In the genomic region with DNA sequence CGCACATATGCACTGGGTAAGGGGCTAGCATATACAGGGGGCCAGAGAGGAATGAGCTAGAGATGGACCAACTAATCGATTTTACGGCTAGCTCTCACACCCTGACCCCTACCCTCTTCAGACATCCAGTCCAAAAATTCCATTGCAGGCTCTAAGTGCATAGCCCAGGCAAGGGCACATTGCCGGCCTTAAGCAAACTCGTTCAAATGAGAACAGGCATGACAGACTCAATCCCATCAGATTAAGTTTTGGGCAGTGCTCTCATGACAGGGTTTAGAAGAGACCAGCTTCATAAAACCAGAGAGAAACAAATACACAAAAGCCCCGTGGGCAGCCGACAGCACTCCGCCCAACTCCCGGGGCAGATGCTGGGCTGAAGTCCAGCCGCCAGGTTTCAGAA, we compare ENCODE assay signal across 23 mouse cellular contexts. TPM values are rescaled to one million over a fixed set of nuclear protein-coding genes. Genes with fewer than 3 reads are reported as not detected.
DNase-seq lines count a peak whose midpoint lies in the region; ATAC-seq and TF ChIP-seq lines count a peak whose summit lies in the region.
"Had no signal": no experiment of that assay in that cellular context is flagged by ENCODE, and none has a peak within 500 bp of the region (broad histone marks: within the 10 kb centered on the region; RNA-seq: fewer than 3 reads in every experiment).

No protein-coding gene starts in this region.

- intact Hi-C loops in heart, postnatal 36 days (cut with DNase I) = no loop called here

- H3K4me2 ChIP-seq in heart, embryonic 12.5 days = peak overlapping the region; percentile 53
- no peak overlapping the region for H3K4me2 ChIP-seq in hindbrain, embryonic 13.5 days
- no peak overlapping the region for H3K4me2 ChIP-seq in hindbrain, embryonic 16.5 days (ENCODE audit: low read length)
- no peak overlapping the region for H3K4me2 ChIP-seq in liver, postnatal 0 days (ENCODE audit: low read depth, low read length)
- H3K4me2 ChIP-seq: forebrain, embryonic 12.5 days; hindbrain, embryonic 15.5 days; liver, embryonic 11.5 days; midbrain, embryonic 12.5 days had no signal

- H3K4me1 ChIP-seq in heart, embryonic 12.5 days (replicated peaks) = peaks cover 76% of the 10 kb centered on the region
- H3K4me1 ChIP-seq in hindbrain, embryonic 13.5 days (replicated peaks) = peaks cover 68% of the 10 kb centered on the region
- peaks cover 10% of the 10 kb centered on the region for H3K4me1 ChIP-seq in hindbrain, embryonic 16.5 days (ENCODE audit: control insufficient read depth, insufficient read depth, low read depth, low read length)
- peaks cover 40% of the 10 kb centered on the region for H3K4me1 ChIP-seq in embryonic fibroblast, embryonic 13.5 days (ENCODE audit: control insufficient read depth, insufficient read depth, low read length)
- no peaks in the 10 kb centered on the region for H3K4me1 ChIP-seq in liver, postnatal 0 days (ENCODE audit: insufficient read depth)

- TF ChIP-seq POLR2A in embryonic fibroblast, embryonic 13.5 days (IDR thresholded peaks at IDR 0.05; ENCODE audit: low read depth, low read length) = no peak

- 71% methylated on average over 10 of the region's 10 CpGs for WGBS in heart, embryonic 12.5 days
- WGBS in hindbrain, embryonic 13.5 days = 72% methylated on average over 10 of the region's 10 CpGs
- 66% methylated on average over 10 of the region's 10 CpGs for WGBS in hindbrain, embryonic 16.5 days
- WGBS in liver, postnatal 0 days (ENCODE audit: insufficient replicate concordance) = 70% methylated on average over 10 of the region's 10 CpGs

- no peak for ATAC-seq in heart, embryonic 12.5 days (ENCODE audit: insufficient number of reproducible peaks, low FRiP score)
- no peak for ATAC-seq in hindbrain, embryonic 13.5 days (ENCODE audit: low FRiP score)
- no peak for ATAC-seq in hindbrain, embryonic 16.5 days
- ATAC-seq in liver, postnatal 0 days = no peak
- ATAC-seq: intestine, postnatal 0 days; Patski had no signal

- no peak overlapping the region for H3K4me3 ChIP-seq in heart, embryonic 12.5 days
- no peak overlapping the region for H3K4me3 ChIP-seq in hindbrain, embryonic 13.5 days
- no peak overlapping the region for H3K4me3 ChIP-seq in hindbrain, embryonic 16.5 days (ENCODE audit: low read length)
- H3K4me3 ChIP-seq in embryonic fibroblast, embryonic 13.5 days (ENCODE audit: insufficient read depth, low read length) = no peak overlapping the region
- no peak overlapping the region for H3K4me3 ChIP-seq in liver, postnatal 0 days (ENCODE audit: low read depth, low read length)
- H3K4me3 ChIP-seq: forebrain, embryonic 12.5 days; hindbrain, embryonic 15.5 days; midbrain, embryonic 12.5 days had no signal

- no peaks in the 10 kb centered on the region for H3K27me3 ChIP-seq in heart, embryonic 12.5 days (replicated peaks)
- no peaks in the 10 kb centered on the region for H3K27me3 ChIP-seq in hindbrain, embryonic 13.5 days
- H3K27me3 ChIP-seq in hindbrain, embryonic 16.5 days (replicated peaks; ENCODE audit: control insufficient read depth, insufficient read depth, low read length) = no peaks in the 10 kb centered on the region
- no peaks in the 10 kb centered on the region for H3K27me3 ChIP-seq in liver, postnatal 0 days (ENCODE audit: insufficient read depth, low read length)
- H3K27me3 ChIP-seq: forebrain, embryonic 12.5 days; hindbrain, embryonic 15.5 days; midbrain, embryonic 12.5 days; Patski had no signal

- no peak for DNase-seq in heart, postnatal 36 days
- peak; percentile 55 for DNase-seq in adipocyte (ENCODE audit: low spot score)
- no peak for DNase-seq in liver, postnatal 0 days
- DNase-seq: adrenal gland, postnatal 14 days; cerebellum, adult 18-20 months; cerebellum, postnatal 25 days; embryo, embryonic 11 days; gastrocnemius, postnatal 25 days; lung, adult 2 months; right cerebral cortex, postnatal 14 days; thymus, adult 18-20 months; thymus, postnatal 4 days had no signal

- 0 out of 2 replicates have a peak overlapping the region, but pooled peaks have one; percentile 58 for H3K9ac ChIP-seq in heart, embryonic 12.5 days
- H3K9ac ChIP-seq in hindbrain, embryonic 13.5 days = no peak overlapping the region
- no peak overlapping the region for H3K9ac ChIP-seq in hindbrain, embryonic 16.5 days (ENCODE audit: low read depth, low read length)
- no peak overlapping the region for H3K9ac ChIP-seq in liver, postnatal 0 days (replicated peaks)
- H3K9ac ChIP-seq: hindbrain, embryonic 15.5 days; midbrain, embryonic 12.5 days had no signal

- H3K36me3 ChIP-seq in heart, embryonic 12.5 days = peaks cover 3% of the 10 kb centered on the region; the same call in 1 of the 2 replicates
- H3K36me3 ChIP-seq in hindbrain, embryonic 13.5 days = no peaks in the 10 kb centered on the region
- H3K36me3 ChIP-seq in hindbrain, embryonic 16.5 days (ENCODE audit: control insufficient read depth, insufficient read depth, low read length) = no peaks in the 10 kb centered on the region
- H3K36me3 ChIP-seq in liver, postnatal 0 days (replicated peaks; ENCODE audit: insufficient read depth, low read length) = no peaks in the 10 kb centered on the region
- H3K36me3 ChIP-seq: forebrain, embryonic 12.5 days; hindbrain, embryonic 15.5 days; midbrain, embryonic 12.5 days had no signal

- H3K9me3 ChIP-seq in heart, embryonic 12.5 days (replicated peaks) = no peaks in the 10 kb centered on the region
- no peaks in the 10 kb centered on the region for H3K9me3 ChIP-seq in hindbrain, embryonic 13.5 days
- H3K9me3 ChIP-seq in hindbrain, embryonic 16.5 days (ENCODE audit: control insufficient read depth, low read length) = no peaks in the 10 kb centered on the region
- no peaks in the 10 kb centered on the region for H3K9me3 ChIP-seq in liver, postnatal 0 days (ENCODE audit: low read length)
- H3K9me3 ChIP-seq: forebrain, embryonic 12.5 days; hindbrain, embryonic 15.5 days; midbrain, embryonic 12.5 days had no signal

- TF ChIP-seq EP300 in liver, postnatal 0 days (IDR thresholded peaks at IDR 0.05; ENCODE audit: low read depth) = no peak

- H3K27ac ChIP-seq in heart, embryonic 12.5 days (ENCODE audit: poor library complexity, severe bottlenecking) = peak overlapping the region; percentile 92
- 0 out of 2 replicates have a peak overlapping the region, but pooled peaks have one; percentile 30 for H3K27ac ChIP-seq in hindbrain, embryonic 13.5 days
- no peak overlapping the region for H3K27ac ChIP-seq in hindbrain, embryonic 16.5 days (ENCODE audit: low read depth, low read length)
- peak overlapping the region; percentile 60 for H3K27ac ChIP-seq in embryonic fibroblast, embryonic 13.5 days (ENCODE audit: insufficient read depth, low read length)
- no peak overlapping the region for H3K27ac ChIP-seq in liver, postnatal 0 days (ENCODE audit: low read depth)
- H3K27ac ChIP-seq: forebrain, embryonic 12.5 days; hindbrain, embryonic 15.5 days had no signal

- TF ChIP-seq CTCF in embryonic fibroblast, embryonic 13.5 days (IDR thresholded peaks at IDR 0.05; ENCODE audit: borderline replicate concordance, insufficient read depth, low read length) = no peak
- TF ChIP-seq CTCF in liver, postnatal 0 days (IDR thresholded peaks at IDR 0.05; ENCODE audit: low read depth) = no peak

RNA-seq across cellular contexts. Expression of gene Mxra7, which starts 5.6 kb away (rescaled TPM):
- polyA plus RNA-seq in heart, embryonic 12.5 days (2016; fragmentation: Nextera tagmentation; extraction: Ambion mirVana) = 24.7 and 27.0 TPM in 2 replicates
- total RNA-seq in heart, postnatal 36 days (2021) = 10 to 100 TPM; 18.1 to 21.1 TPM
- polyA plus RNA-seq in hindbrain, embryonic 13.5 days (2015; fragmentation: Nextera tagmentation; extraction: Ambion mirVana) = 62.6 and 67.2 TPM in 2 replicates
- 33.7 and 37.7 TPM in 2 replicates for polyA plus RNA-seq in hindbrain, embryonic 16.5 days (2015; fragmentation: Nextera tagmentation; extraction: Ambion mirVana)
- polyA plus RNA-seq in embryonic fibroblast, embryonic 13.5 days (2011; ENCODE audit: insufficient read length, low read depth, missing spikeins) = 76.8 and 82.4 TPM in 2 replicates
- 1.4 and 4.0 TPM in 2 replicates for polyA plus RNA-seq in liver, postnatal 0 days (2015; fragmentation: Nextera tagmentation; extraction: Ambion mirVana)
- total RNA-seq: neutrophil, adult 5-6 weeks had no signal

RNA-seq across cellular contexts. Expression of gene Mettl23, which starts 20.9 kb away (rescaled TPM):
- polyA plus RNA-seq in heart, embryonic 12.5 days (2016; fragmentation: Nextera tagmentation; extraction: Ambion mirVana) = 55.5 and 57.4 TPM in 2 replicates
- total RNA-seq in heart, postnatal 36 days (2021) = 10 to 100 TPM; 40.0 to 41.1 TPM
- polyA plus RNA-seq in hindbrain, embryonic 13.5 days (2015; fragmentation: Nextera tagmentation; extraction: Ambion mirVana) = 79.3 and 83.2 TPM in 2 replicates
- 62.6 and 62.8 TPM in 2 replicates for polyA plus RNA-seq in hindbrain, embryonic 16.5 days (2015; fragmentation: Nextera tagmentation; extraction: Ambion mirVana)
- polyA plus RNA-seq in embryonic fibroblast, embryonic 13.5 days (2011; ENCODE audit: insufficient read length, low read depth, missing spikeins) = 20.4 and 22.4 TPM in 2 replicates
- polyA plus RNA-seq in liver, postnatal 0 days (2015; fragmentation: Nextera tagmentation; extraction: Ambion mirVana) = 32.6 and 33.0 TPM in 2 replicates

RNA-seq across cellular contexts. Expression of gene Jmjd6, which starts 21.0 kb away (rescaled TPM):
- polyA plus RNA-seq in heart, embryonic 12.5 days (2016; fragmentation: Nextera tagmentation; extraction: Ambion mirVana) = 76.9 and 77.8 TPM in 2 replicates
- total RNA-seq in heart, postnatal 36 days (2021) = 10 to 100 TPM; 29.5 to 34.9 TPM
- 70.4 and 74.7 TPM in 2 replicates for polyA plus RNA-seq in hindbrain, embryonic 13.5 days (2015; fragmentation: Nextera tagmentation; extraction: Ambion mirVana)
- 67.2 and 70.2 TPM in 2 replicates for polyA plus RNA-seq in hindbrain, embryonic 16.5 days (2015; fragmentation: Nextera tagmentation; extraction: Ambion mirVana)
- 37.1 and 38.7 TPM in 2 replicates for polyA plus RNA-seq in embryonic fibroblast, embryonic 13.5 days (2011; ENCODE audit: insufficient read length, low read depth, missing spikeins)
- polyA plus RNA-seq in liver, postnatal 0 days (2015; fragmentation: Nextera tagmentation; extraction: Ambion mirVana) = 18.5 and 19.0 TPM in 2 replicates

RNA-seq across cellular contexts. Expression of gene Mfsd11, which starts 30.0 kb away (rescaled TPM):
- 37.6 and 39.9 TPM in 2 replicates for polyA plus RNA-seq in heart, embryonic 12.5 days (2016; fragmentation: Nextera tagmentation; extraction: Ambion mirVana)
- total RNA-seq in heart, postnatal 36 days (2021) = 10 to 100 TPM; 30.3 to 33.5 TPM
- polyA plus RNA-seq in hindbrain, embryonic 13.5 days (2015; fragmentation: Nextera tagmentation; extraction: Ambion mirVana) = 48.0 and 53.9 TPM in 2 replicates
- polyA plus RNA-seq in hindbrain, embryonic 16.5 days (2015; fragmentation: Nextera tagmentation; extraction: Ambion mirVana) = 52.1 and 52.7 TPM in 2 replicates
- 30.7 and 36.6 TPM in 2 replicates for polyA plus RNA-seq in embryonic fibroblast, embryonic 13.5 days (2011; ENCODE audit: insufficient read length, low read depth, missing spikeins)
- polyA plus RNA-seq in liver, postnatal 0 days (2015; fragmentation: Nextera tagmentation; extraction: Ambion mirVana) = 16.5 and 18.0 TPM in 2 replicates

RNA-seq across cellular contexts. Expression of gene Srsf2, which starts 30.7 kb away (rescaled TPM):
- polyA plus RNA-seq in heart, embryonic 12.5 days (2016; fragmentation: Nextera tagmentation; extraction: Ambion mirVana) = 605 and 640 TPM in 2 replicates
- 100 to 1,000 TPM in 1 of 2 experiments, 10 to 100 TPM in 1; 94.5 to 116 TPM for total RNA-seq in heart, postnatal 36 days (2021)
- 588 and 607 TPM in 2 replicates for polyA plus RNA-seq in hindbrain, embryonic 13.5 days (2015; fragmentation: Nextera tagmentation; extraction: Ambion mirVana)
- polyA plus RNA-seq in hindbrain, embryonic 16.5 days (2015; fragmentation: Nextera tagmentation; extraction: Ambion mirVana) = 469 and 518 TPM in 2 replicates
- polyA plus RNA-seq in embryonic fibroblast, embryonic 13.5 days (2011; ENCODE audit: insufficient read length, low read depth, missing spikeins) = 301 and 306 TPM in 2 replicates
- polyA plus RNA-seq in liver, postnatal 0 days (2015; fragmentation: Nextera tagmentation; extraction: Ambion mirVana) = 293 and 302 TPM in 2 replicates

Comparison
In these comparisons a context has a peak if more than half of its experiments do, and no peak if none do; other contexts are left out.
1. H3K27ac ChIP-seq: peak in heart, embryonic 12.5 days (single experiment), hindbrain, embryonic 13.5 days (single experiment) and embryonic fibroblast, embryonic 13.5 days (single experiment); none in hindbrain, embryonic 16.5 days (single experiment) and liver, postnatal 0 days (single experiment).